Mouse (Mus musculus): ENCODE results near the gene Tecpr1. TPM values are rescaled to one million over a fixed set of nuclear protein-coding genes. Genes with fewer than 3 reads are reported as not detected.
A peak's percentile ranks its signal among the peaks of the same experiment; 100 is the strongest.

Tecpr1 gene
- total RNA-seq, 2 experiments from 2014 or later, result 15.4 to 19.1 TPM

DNA sequence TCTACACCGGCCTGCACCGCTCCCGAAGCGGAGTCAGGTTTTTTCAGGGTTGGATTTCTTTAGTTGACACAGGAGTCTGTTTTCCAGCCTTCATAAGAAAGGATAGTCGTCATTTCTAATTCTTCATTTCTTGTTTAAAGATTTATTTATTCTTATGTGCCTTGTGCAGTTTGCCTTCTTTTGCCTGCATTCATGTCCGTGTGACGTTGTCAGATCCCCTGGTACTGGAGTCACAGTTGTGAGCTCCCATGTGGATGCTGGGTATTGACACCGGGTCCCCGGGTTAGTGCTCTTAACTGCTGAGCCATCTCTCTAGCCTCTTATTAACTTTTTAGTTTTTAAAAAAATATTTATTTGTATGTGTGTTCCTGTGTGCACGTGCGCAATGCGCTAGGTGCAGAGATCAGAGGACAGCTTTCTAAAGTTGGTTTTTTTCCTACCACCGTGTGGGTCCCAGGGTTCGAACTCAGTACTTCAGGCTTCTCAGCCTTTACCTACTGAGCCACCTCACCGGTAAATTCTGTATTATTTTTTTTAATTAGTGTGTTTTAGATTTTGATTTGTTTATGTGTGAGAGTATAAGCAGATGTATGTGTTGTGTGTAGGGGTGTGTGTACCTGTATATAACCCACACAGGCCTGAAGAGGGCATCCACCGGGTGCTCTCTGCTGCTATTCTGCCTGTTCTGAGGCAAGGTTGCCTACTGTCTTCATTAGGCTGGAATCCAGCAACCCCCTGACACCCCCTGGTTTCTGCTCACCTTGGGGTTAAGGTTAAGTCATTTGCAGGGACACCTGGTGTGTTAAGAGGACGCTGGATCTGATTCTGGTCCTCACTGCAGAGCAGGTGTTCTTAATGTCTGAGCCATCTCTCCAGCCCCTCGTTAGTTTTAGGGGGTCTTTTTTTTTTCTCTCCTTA, 743 bp upstream of the Tecpr1 start:
- no peak for TF ChIP-seq CTCF (IDR thresholded peaks at IDR 0.05)
- Histone ChIP-seq H3K27ac (peak overlapping the region; percentile 92), H3K4me3 (peak overlapping the region; percentile 96)
- no peak for DNase-seq
- intact Hi-C loops (cut with DNase I), result loop anchor here (2.0 to 10.0 kb wide), 2 partner anchors 31 to 1109 kb away; partner anchors contain the start of gene Rnf216

- Histone ChIP-seq H3K4me3 (peak overlapping the region; percentile 96), H3K27ac (peak overlapping the region; percentile 92)
- intact Hi-C loops (cut with DNase I), result loop anchor here (2.0 to 10.0 kb wide), 2 partner anchors 32 to 1108 kb away; partner anchors contain the start of gene Rnf216
- TF ChIP-seq CTCF (IDR thresholded peaks at IDR 0.05), result no peak
- DNase-seq, result peak; percentile 62
These were observed 458 bp downstream of the Tecpr1 start for GRCm38 (mm10) chr5:144222811-144223502.

GRCm38 (mm10) chr5:144221305-144221704, 2.1 kb downstream of the Tecpr1 start:
- no peak for TF ChIP-seq CTCF (IDR thresholded peaks at IDR 0.05)
- peak overlapping the region; percentile 92 for H3K27ac ChIP-seq
- intact Hi-C loops (cut with DNase I), result loop anchor here (10.0 kb wide), 1 partner anchor 1107 kb away; the partner anchor contains the start of gene Rnf216
- no peak for DNase-seq
- peak overlapping the region; percentile 96 for H3K4me3 ChIP-seq

GRCm38 (mm10) chr5:144219936-144220335, 3.5 kb downstream of the Tecpr1 start:
- intact Hi-C loops (cut with DNase I), result loop anchor here (10.0 kb wide), 2 partner anchors 515 to 1105 kb away; partner anchors contain the start of gene Rnf216
- Histone ChIP-seq H3K4me3 (no peak overlapping the region), H3K27ac (peak overlapping the region; percentile 25; the same call in 1 of the 2 replicates)
- no peak for DNase-seq
- no peak for TF ChIP-seq CTCF (IDR thresholded peaks at IDR 0.05)

DNA sequence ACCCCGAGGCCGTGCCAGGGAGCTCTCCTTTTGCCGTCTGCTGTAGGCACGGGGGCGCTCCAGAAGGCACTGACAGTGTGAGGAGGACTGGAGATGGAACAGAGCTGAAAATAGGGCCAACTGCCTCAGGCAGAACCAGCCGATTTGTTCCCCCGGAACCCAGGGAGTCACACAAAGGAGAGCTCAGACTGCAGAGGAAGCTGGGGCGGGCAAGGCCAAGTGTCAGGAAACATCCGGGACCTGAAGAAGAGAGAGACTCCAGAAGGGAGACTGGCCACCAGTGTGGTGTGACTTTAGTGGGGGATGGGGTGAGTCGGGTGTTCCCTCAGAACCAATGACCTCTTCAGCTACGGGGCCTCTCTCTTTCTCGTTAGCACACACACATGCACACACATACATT, 4.1 kb downstream of the Tecpr1 start:
- DNase-seq, result no peak
- intact Hi-C loops (cut with DNase I), result loop anchor here (10.0 kb wide), 1 partner anchor 515 kb away; no protein-coding TSS in a partner anchor
- H3K27ac ChIP-seq, result peak overlapping the region; percentile 25; the same call in 1 of the 2 replicates
- no peak for TF ChIP-seq CTCF (IDR thresholded peaks at IDR 0.05)
- H3K4me3 ChIP-seq, result peak overlapping the region; percentile 9; the same call in 1 of the 2 replicates

DNA sequence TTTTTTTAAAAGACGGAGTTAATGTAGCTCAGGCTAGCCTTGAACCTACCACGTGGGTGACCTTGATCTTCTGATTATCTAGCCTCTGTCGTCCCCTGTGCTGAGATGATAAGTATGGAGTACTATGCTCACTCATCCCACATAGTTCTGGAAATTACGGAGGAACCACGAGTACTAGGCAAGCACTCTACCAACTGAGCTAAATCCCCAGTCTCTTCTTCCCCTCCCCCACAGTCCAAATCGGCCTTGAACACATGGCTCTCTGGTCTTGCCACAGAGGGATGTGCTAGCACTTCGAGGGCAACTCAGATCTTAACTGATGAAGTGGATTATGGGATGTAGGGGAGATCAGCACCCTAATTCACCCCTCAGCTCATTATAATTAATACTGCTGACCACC, 5.4 kb downstream of the Tecpr1 start:
- no peak overlapping the region for H3K27ac ChIP-seq
- no peak for TF ChIP-seq CTCF (IDR thresholded peaks at IDR 0.05)
- DNase-seq, result no peak
- intact Hi-C loops (cut with DNase I), result loop anchor here (10.0 kb wide), 1 partner anchor 517 kb away; no protein-coding TSS in a partner anchor
- no peak overlapping the region for H3K4me3 ChIP-seq

GRCm38 (mm10) chr5:144215992-144216391, 7.4 kb downstream of the Tecpr1 start:
- intact Hi-C loops (cut with DNase I), result loop anchor here (2.0 to 10.0 kb wide), 2 partner anchors 175 to 519 kb away; no protein-coding TSS in a partner anchor

DNA sequence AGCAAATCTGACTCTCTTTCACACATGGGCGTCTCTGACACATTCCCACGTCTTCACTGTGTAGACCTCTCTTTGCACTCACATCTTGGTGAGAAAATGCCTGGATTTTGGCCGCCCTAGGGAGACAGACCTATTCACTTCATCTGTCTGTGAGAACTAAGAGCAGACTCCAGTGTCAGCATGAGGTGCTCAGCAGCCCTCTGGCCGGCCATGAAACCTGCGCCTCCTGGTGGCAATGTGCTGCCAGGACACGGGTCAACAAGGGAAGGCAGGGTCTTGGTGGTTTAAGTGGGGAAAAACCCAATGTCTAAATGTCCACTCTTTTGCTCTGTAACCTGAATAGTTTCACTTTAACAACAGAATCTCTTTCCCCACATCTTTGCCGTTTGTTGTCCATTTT, 9.0 kb downstream of the Tecpr1 start:
- TF ChIP-seq CTCF (IDR thresholded peaks at IDR 0.05), result peak; percentile 88
- no peak overlapping the region for H3K27ac ChIP-seq
- intact Hi-C loops (cut with DNase I), result loop anchor here (2.0 to 10.0 kb wide), 2 partner anchors 174 to 520 kb away; no protein-coding TSS in a partner anchor
- DNase-seq, result peak; percentile 66
- no peak overlapping the region for H3K4me3 ChIP-seq

More at GRCm38 (mm10) chr5:144215992-144216391, 7.4 kb downstream of the Tecpr1 start:
- Histone ChIP-seq H3K27ac (no peak overlapping the region), H3K4me3 (no peak overlapping the region)
- TF ChIP-seq CTCF (IDR thresholded peaks at IDR 0.05), result no peak
- DNase-seq, result no peak

- DNase-seq, result no peak
- no peak overlapping the region for H3K4me3 ChIP-seq
- peak; percentile 93 for TF ChIP-seq CTCF (IDR thresholded peaks at IDR 0.05)
- H3K27ac ChIP-seq, result no peak overlapping the region
- intact Hi-C loops (cut with DNase I), result loop anchor here (5.0 kb wide), 1 partner anchor 50 kb away; no protein-coding TSS in a partner anchor
These were observed 15.9 kb downstream of the Tecpr1 start for GRCm38 (mm10) chr5:144207478-144207877.

DNA sequence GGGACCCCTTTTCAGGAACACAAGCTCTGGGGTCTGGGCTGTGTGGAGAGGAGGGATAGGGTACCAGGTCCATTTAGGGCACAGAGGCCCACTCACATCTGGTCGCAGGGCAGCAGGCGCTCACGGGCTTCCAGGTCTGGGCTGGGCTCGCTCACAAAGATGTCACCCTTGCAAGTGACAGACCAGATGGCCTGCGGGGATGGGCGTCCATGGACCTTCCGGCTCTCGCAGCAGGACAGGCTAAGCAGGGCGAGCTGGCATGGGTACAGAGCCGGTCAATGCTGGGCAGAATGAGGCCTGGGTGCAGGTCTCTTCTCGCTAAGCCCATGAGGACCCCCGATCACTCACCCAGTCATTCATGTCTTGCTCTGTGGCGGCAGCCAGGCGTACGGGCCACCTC, 17.3 kb downstream of the Tecpr1 start:
- intact Hi-C loops (cut with DNase I), result loop anchor here (5.0 kb wide), 1 partner anchor 51 kb away; no protein-coding TSS in a partner anchor
- no peak overlapping the region for H3K27ac ChIP-seq
- no peak for DNase-seq
- H3K4me3 ChIP-seq, result no peak overlapping the region
- TF ChIP-seq CTCF (IDR thresholded peaks at IDR 0.05), result no peak

DNA sequence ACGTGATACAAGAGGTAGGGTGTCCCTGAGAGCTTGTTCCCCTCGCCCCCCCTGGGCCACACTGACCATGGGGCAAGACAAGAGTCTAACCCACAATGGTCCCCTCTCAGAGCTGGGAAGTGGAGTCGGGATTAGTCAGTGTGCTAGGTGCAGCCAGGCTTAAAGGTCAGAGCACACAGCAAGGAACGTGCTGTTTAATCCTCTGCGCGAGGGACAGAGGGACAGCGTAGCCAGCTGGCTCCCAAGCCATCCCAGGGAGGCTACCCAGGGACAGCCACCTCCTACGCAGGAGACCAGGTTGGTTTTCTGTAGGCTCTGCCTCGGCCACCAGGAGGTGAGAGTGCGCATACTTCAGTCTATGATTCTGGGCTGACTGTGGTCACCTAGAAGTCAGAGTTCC, 18.5 kb downstream of the Tecpr1 start:
- Histone ChIP-seq H3K4me3 (no peak overlapping the region), H3K27ac (peak overlapping the region; percentile 83)
- intact Hi-C loops (cut with DNase I), result loop anchor here (5.0 kb wide), 1 partner anchor 52 kb away; no protein-coding TSS in a partner anchor
- peak; percentile 25; the same call in 1 of the 2 replicates for TF ChIP-seq CTCF (IDR thresholded peaks at IDR 0.05)
- DNase-seq, result peak; percentile 60

GRCm38 (mm10) chr5:144204303-144204702, 19.1 kb downstream of the Tecpr1 start:
- peak; percentile 51 for DNase-seq
- H3K4me3 ChIP-seq, result no peak overlapping the region
- intact Hi-C loops (cut with DNase I), result no loop called here
- H3K27ac ChIP-seq, result peak overlapping the region; percentile 83
- TF ChIP-seq CTCF (IDR thresholded peaks at IDR 0.05), result no peak
